Mouse (Mus musculus) testis, adult 2 months (tissue): ENCODE results near the gene Cntn2.

Experiments used
- CTCF ChIP-seq: fragments of 200-500 bp; IDR thresholded peaks from 2 replicates; pipeline ENCODE4 v1.5.1; 2012; ENCODE audit warnings: low read depth, mild to moderate bottlenecking, inconsistent platforms, low read length, moderate library complexity; ENCODE audit not compliant: control insufficient read depth, insufficient read depth, insufficient replicate concordance
- POLR2A ChIP-seq: fragments of 200-500 bp; IDR thresholded peaks from 2 replicates; pipeline ENCODE4 v1.6.1; 2012; ENCODE audit warnings: low read depth, mild to moderate bottlenecking, inconsistent platforms, low read length, moderate library complexity; ENCODE audit not compliant: control insufficient read depth

DNA sequence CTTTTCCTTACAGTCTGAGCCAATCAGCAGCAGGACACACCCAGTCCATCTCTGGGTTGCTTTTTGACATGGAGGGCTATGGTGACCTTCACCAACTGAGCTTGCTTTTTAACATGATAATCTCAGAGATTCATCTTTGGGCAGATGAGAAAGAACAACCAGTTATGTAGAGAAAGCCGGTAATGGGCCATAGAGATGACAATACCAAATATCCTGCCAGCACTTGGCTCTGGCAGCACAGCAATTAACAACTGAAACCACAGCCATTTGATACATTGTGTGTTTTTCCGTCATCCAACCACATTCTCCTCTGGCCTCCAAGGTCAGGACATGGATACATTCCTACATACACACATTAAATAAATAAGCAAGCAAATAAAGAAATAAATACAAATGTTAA, 72.0 kb downstream of the Cntn2 start:
- TF ChIP-seq POLR2A (no peak), CTCF (no peak)
